Mouse (Mus musculus) heart, postnatal 0 days (tissue): Measurements from ENCODE around the gene Copz2.

Source experiments
- CTCF ChIP-seq: IDR thresholded peaks from 2 replicates; pipeline ENCODE4 v1.5.1; 2016; ENCODE audit warnings: antibody characterized with exemption, control low read depth, low read depth
- EP300 ChIP-seq: IDR thresholded peaks from 2 replicates; pipeline ENCODE4 v1.6.1; 2016; ENCODE audit warnings: antibody characterized with exemption, low read depth

DNA sequence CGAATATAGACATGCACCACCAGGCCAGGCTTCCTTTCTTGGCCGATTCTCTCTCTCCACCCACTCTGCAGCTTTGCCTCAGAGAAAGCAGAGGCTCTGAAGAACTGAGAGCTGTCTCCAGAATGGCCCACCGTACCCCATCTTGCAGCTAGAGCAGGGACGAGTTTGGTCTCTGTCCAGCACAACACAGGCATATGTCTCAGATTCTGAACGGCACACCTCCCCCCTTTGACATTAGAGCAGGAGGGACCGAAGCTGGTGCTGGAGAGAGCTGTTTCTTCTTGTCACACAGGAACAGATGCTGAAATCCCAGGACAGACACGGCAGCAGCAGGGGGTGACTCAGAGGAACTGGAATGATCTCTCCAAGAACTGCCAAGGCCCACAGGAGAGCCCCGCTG, 9.4 kb upstream of the Copz2 start:
- TF ChIP-seq EP300, result no peak
- TF ChIP-seq CTCF, result no peak
